Mouse (Mus musculus) brain, embryonic 14.5 days (tissue): Measurements from ENCODE around the gene Lfng.

Experiments used
- CTCF ChIP-seq: fragments of 200-500 bp; IDR thresholded peaks from 2 replicates; pipeline ENCODE4 v1.5.1; 2012; ENCODE audit warnings: inconsistent platforms, mild to moderate bottlenecking, moderate library complexity, borderline replicate concordance; ENCODE audit not compliant: insufficient read depth, insufficient read length; ENCODE audit errors: extremely low read depth
- POLR2A ChIP-seq: fragments of 200-500 bp; IDR thresholded peaks from 2 replicates; pipeline ENCODE4 v1.6.1; 2012; ENCODE audit warnings: mild to moderate bottlenecking, inconsistent platforms, borderline replicate concordance; ENCODE audit not compliant: poor library complexity, insufficient read depth, insufficient read length, severe bottlenecking; ENCODE audit errors: extremely low read depth

- no peak for TF ChIP-seq CTCF
- no peak for TF ChIP-seq POLR2A
These were observed 17.1 kb downstream of the Lfng start for GRCm38 (mm10) chr5:140624238-140624637.
